Mouse (Mus musculus) layer of hippocampus, adult 9-10 months (tissue): Measurements from ENCODE around the gene Exoc4.
A peak's percentile ranks its signal among the peaks of the same experiment; 100 is the strongest.

Source experiments
- DNase-seq: peaks from one replicate; pipeline ENCODE4 v3.0.0; 2022; ENCODE audit warnings: low spot score

The Exoc4 gene

GRCm38 (mm10) chr6:33763245-33763644 is 514.4 kb downstream of the Exoc4 start:
- DNase-seq = peak; percentile 31

- DNase-seq = no peak
These were observed 515.1 kb downstream of the Exoc4 start for GRCm38 (mm10) chr6:33763970-33764369.

GRCm38 (mm10) chr6:33769251-33769650 is 520.4 kb downstream of the Exoc4 start:
- no peak for DNase-seq

GRCm38 (mm10) chr6:33770021-33770420 is 521.1 kb downstream of the Exoc4 start:
- no peak for DNase-seq

- DNase-seq = no peak
These were observed 523.8 kb downstream of the Exoc4 start for GRCm38 (mm10) chr6:33772551-33773315.

- DNase-seq = no peak
These were observed 543.7 kb downstream of the Exoc4 start for GRCm38 (mm10) chr6:33792604-33793003.

GRCm38 (mm10) chr6:33801254-33801653 is 552.4 kb downstream of the Exoc4 start:
- DNase-seq = no peak

GRCm38 (mm10) chr6:33803481-33804098 is 554.7 kb downstream of the Exoc4 start:
- no peak for DNase-seq

- DNase-seq = peak; percentile 65
These were observed 555.9 kb downstream of the Exoc4 start for GRCm38 (mm10) chr6:33804775-33805174.

GRCm38 (mm10) chr6:33806072-33806782 is 557.3 kb downstream of the Exoc4 start:
- DNase-seq = no peak

- no peak for DNase-seq
These were observed 565.5 kb downstream of the Exoc4 start for GRCm38 (mm10) chr6:33814386-33814785.

- DNase-seq = no peak
These were observed 574.3 kb downstream of the Exoc4 start for GRCm38 (mm10) chr6:33823171-33823570.

- peak; percentile 59 for DNase-seq
These were observed 575.0 kb downstream of the Exoc4 start for GRCm38 (mm10) chr6:33823777-33824302.

- DNase-seq = no peak
These were observed 579.6 kb downstream of the Exoc4 start for GRCm38 (mm10) chr6:33828499-33828898.

- no peak for DNase-seq
These were observed 580.4 kb downstream of the Exoc4 start for GRCm38 (mm10) chr6:33829261-33829660.

- DNase-seq = no peak
These were observed 582.4 kb downstream of the Exoc4 start for GRCm38 (mm10) chr6:33831276-33831675.

- DNase-seq = no peak
These were observed 584.1 kb downstream of the Exoc4 start for GRCm38 (mm10) chr6:33832978-33833377.

GRCm38 (mm10) chr6:33836048-33836780 is 587.3 kb downstream of the Exoc4 start:
- DNase-seq = no peak

- DNase-seq = no peak
These were observed 594.0 kb downstream of the Exoc4 start for GRCm38 (mm10) chr6:33842901-33843300.

GRCm38 (mm10) chr6:33859049-33859448 is 610.2 kb downstream of the Exoc4 start:
- no peak for DNase-seq

- DNase-seq = no peak
These were observed 616.9 kb downstream of the Exoc4 start for GRCm38 (mm10) chr6:33865752-33866151.
